Mouse (Mus musculus): ENCODE data around the gene Ercc2. TPM values are rescaled to one million over a fixed set of nuclear protein-coding genes. Genes with fewer than 3 reads are reported as not detected.

The Ercc2 gene
- total and polyA plus RNA-seq, 3 experiments, result 34.4 to 44.5 TPM; not detected in 1

- no peak for DNase-seq (ENCODE audit: low read depth, low spot score)
- no peak overlapping the region for H3K4me3 ChIP-seq (ENCODE audit: control insufficient read depth in 1 of 2, insufficient read depth in 1 of 2, low read depth in 2 of 2, low read length in 2 of 2)
- H3K36me3 ChIP-seq (ENCODE audit: control insufficient read depth in 1 of 2, insufficient read depth in 2 of 2, low read length in 2 of 2), result peaks cover 0 to 7% of the 10 kb centered on the region in 2 experiments; a peak in 2 of 4 replicates
- no peaks in the 10 kb centered on the region for H3K79me2 ChIP-seq (ENCODE audit: control insufficient read depth, insufficient read depth, low read length, poor library complexity)
- peak; percentile 78 for TF ChIP-seq HCFC1 (IDR thresholded peaks at IDR 0.05; ENCODE audit: low read depth, low read length)
- TF ChIP-seq POLR2AphosphoS2 (IDR thresholded peaks at IDR 0.05; ENCODE audit: low read length), result no peak
- H3K4me1 ChIP-seq (ENCODE audit: control insufficient read depth in 1 of 2, insufficient read depth in 2 of 2, low read length in 2 of 2), result no peaks in the 10 kb centered on the region
- H3K27me3 ChIP-seq (ENCODE audit: control insufficient read depth in 1 of 2, insufficient read depth in 2 of 2, low read length in 2 of 2), result no peaks in the 10 kb centered on the region
- no peak overlapping the region for H3K27ac ChIP-seq (ENCODE audit: control insufficient read depth, low read depth, low read length)
- H3K9ac ChIP-seq (ENCODE audit: control insufficient read depth, low read depth, low read length, poor library complexity, severe bottlenecking), result no peak overlapping the region
- H3K9me3 ChIP-seq (replicated peaks; ENCODE audit: insufficient read depth, low read length), result no peaks in the 10 kb centered on the region
These were observed 47.9 kb downstream of the Ercc2 start for GRCm38 (mm10) chr7:19429726-19430125.

DNA sequence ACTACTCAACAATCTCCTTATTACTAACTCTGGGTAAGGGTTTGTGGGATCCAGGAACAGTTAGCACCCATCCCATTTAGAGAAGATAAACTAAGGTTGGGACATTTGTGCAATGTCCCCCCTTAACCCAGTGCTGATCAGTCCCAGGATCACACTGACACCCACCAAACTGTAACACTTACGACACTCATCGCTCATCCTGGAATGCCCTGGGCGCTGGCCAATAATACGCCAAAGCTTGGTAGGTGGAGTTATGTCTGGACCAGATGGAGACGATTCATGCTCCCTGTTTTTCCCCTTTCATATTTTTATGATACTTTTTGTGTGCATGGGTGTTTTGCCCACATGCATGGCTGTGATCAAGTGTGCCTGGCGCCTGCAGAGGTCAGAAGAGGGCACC lies 48.6 kb downstream of the Ercc2 start:
- no peaks in the 10 kb centered on the region for H3K4me1 ChIP-seq (ENCODE audit: control insufficient read depth in 1 of 2, insufficient read depth in 2 of 2, low read length in 2 of 2)
- H3K4me3 ChIP-seq (ENCODE audit: control insufficient read depth in 1 of 2, insufficient read depth in 1 of 2, low read depth in 2 of 2, low read length in 2 of 2), result no peak overlapping the region
- no peaks in the 10 kb centered on the region for H3K27me3 ChIP-seq (ENCODE audit: control insufficient read depth in 1 of 2, insufficient read depth in 2 of 2, low read length in 2 of 2)
- H3K79me2 ChIP-seq (ENCODE audit: control insufficient read depth, insufficient read depth, low read length, poor library complexity), result no peaks in the 10 kb centered on the region
- H3K9me3 ChIP-seq (replicated peaks; ENCODE audit: insufficient read depth, low read length), result no peaks in the 10 kb centered on the region
- no peak overlapping the region for H3K9ac ChIP-seq (ENCODE audit: control insufficient read depth, low read depth, low read length, poor library complexity, severe bottlenecking)
- no peak for TF ChIP-seq MYC (IDR thresholded peaks at IDR 0.05; ENCODE audit: low read depth, low read length)
- no peak for TF ChIP-seq BHLHE40 (IDR thresholded peaks at IDR 0.05; ENCODE audit: borderline replicate concordance, low read depth, low read length)
- TF ChIP-seq GABPA (IDR thresholded peaks at IDR 0.05; ENCODE audit: low read depth, low read length), result no peak
- TF ChIP-seq CHD1 (IDR thresholded peaks at IDR 0.05; ENCODE audit: low read depth, low read length), result no peak
- DNase-seq (ENCODE audit: low read depth, low spot score), result no peak
- peaks cover 0 to 7% of the 10 kb centered on the region in 2 experiments; a peak in 2 of 4 replicates for H3K36me3 ChIP-seq (ENCODE audit: control insufficient read depth in 1 of 2, insufficient read depth in 2 of 2, low read length in 2 of 2)
- no peak overlapping the region for H3K27ac ChIP-seq (ENCODE audit: control insufficient read depth, low read depth, low read length)

DNA sequence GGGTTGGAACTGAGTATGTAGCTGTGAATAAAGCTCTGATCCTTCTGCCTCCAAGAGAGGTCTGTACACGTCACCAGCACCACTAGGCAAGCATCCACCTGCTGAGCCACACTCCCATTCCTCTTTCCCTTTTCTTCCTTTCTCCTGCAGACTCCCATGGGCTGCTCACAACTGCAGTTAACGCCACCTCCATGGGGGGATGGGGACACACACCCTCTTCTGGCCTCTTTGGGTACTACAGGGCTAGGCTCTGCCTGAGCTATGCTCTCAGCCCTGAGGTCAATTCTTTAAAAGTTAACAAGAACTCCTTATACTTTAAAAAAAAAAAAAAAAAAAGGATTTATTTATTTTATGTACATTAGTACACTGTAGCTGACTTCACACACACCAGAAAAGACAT lies 50.7 kb downstream of the Ercc2 start:
- H3K27me3 ChIP-seq (ENCODE audit: control insufficient read depth in 1 of 2, insufficient read depth in 2 of 2, low read length in 2 of 2), result no peaks in the 10 kb centered on the region
- no peak overlapping the region for H3K9ac ChIP-seq (ENCODE audit: control insufficient read depth, low read depth, low read length, poor library complexity, severe bottlenecking)
- peak; percentile 32 for DNase-seq (ENCODE audit: low read depth, low spot score)
- TF ChIP-seq MAX (IDR thresholded peaks at IDR 0.05; ENCODE audit: low read length), result no peak
- no peak for TF ChIP-seq ELF1 (IDR thresholded peaks at IDR 0.05; ENCODE audit: low read depth, low read length)
- TF ChIP-seq SMC3 (IDR thresholded peaks at IDR 0.05; ENCODE audit: low read depth, low read length), result peak; percentile 18; the same call in 1 of the 2 replicates
- no peak for TF ChIP-seq TAL1 (IDR thresholded peaks at IDR 0.05; ENCODE audit: low read length)
- TF ChIP-seq CTCF (IDR thresholded peaks at IDR 0.05 in 2 of 3, conservative IDR thresholded peaks at IDR 0.05 in 1 of 3; ENCODE audit: control insufficient read depth in 1 of 3, insufficient read depth in 1 of 3, low read depth in 2 of 3, low read length in 3 of 3, poor library complexity in 1 of 3, severe bottlenecking in 1 of 3), result peak; percentile 43 to 45 (median 45)
- TF ChIP-seq USF2 (IDR thresholded peaks at IDR 0.05; ENCODE audit: borderline replicate concordance in 1 of 2, insufficient read depth in 1 of 2, low read depth in 1 of 2, low read length in 2 of 2), result no peak
- no peak for TF ChIP-seq MAFK (IDR thresholded peaks at IDR 0.05; ENCODE audit: borderline replicate concordance, low read depth, low read length)
- TF ChIP-seq MXI1 (IDR thresholded peaks at IDR 0.05; ENCODE audit: low read depth, low read length), result no peak
- TF ChIP-seq ETS1 (IDR thresholded peaks at IDR 0.05; ENCODE audit: low read depth, low read length), result no peak
- H3K4me3 ChIP-seq (ENCODE audit: control insufficient read depth in 1 of 2, insufficient read depth in 1 of 2, low read depth in 2 of 2, low read length in 2 of 2), result no peak overlapping the region
- no peaks in the 10 kb centered on the region for H3K4me1 ChIP-seq (ENCODE audit: control insufficient read depth in 1 of 2, insufficient read depth in 2 of 2, low read length in 2 of 2)
- H3K36me3 ChIP-seq (ENCODE audit: control insufficient read depth in 1 of 2, insufficient read depth in 2 of 2, low read length in 2 of 2), result peaks cover 0 to 7% of the 10 kb centered on the region in 2 experiments; a peak in 2 of 4 replicates
- no peaks in the 10 kb centered on the region for H3K79me2 ChIP-seq (ENCODE audit: control insufficient read depth, insufficient read depth, low read length, poor library complexity)
- H3K9me3 ChIP-seq (replicated peaks; ENCODE audit: insufficient read depth, low read length), result no peaks in the 10 kb centered on the region
- H3K27ac ChIP-seq (ENCODE audit: control insufficient read depth, low read depth, low read length), result no peak overlapping the region

Data from MEL (cell line).